Mouse (Mus musculus): ENCODE data around the gene Dab1.

Gene Dab1

DNA sequence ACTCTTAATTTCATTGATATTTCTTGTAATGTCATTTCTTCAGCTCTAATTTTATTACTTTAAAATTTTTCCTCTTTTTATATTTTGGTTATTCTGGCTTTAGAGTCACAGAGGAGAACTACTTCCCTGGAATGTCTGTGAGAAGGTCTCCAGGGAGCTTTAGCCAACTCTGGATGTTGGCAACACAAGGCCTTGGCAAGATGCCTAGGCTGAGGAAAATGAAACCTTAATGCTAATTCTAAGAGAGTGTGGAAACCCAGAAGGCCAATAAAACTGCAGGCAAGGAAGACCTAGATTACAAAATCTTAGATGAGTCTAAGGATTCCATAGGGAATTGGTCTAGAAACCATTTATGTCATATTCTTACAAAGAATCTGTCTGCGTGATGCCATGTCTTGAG lies 458.6 kb downstream of the Dab1 start:
- no peak for DNase-seq (ENCODE audit: extremely low read depth, low read depth)

DNA sequence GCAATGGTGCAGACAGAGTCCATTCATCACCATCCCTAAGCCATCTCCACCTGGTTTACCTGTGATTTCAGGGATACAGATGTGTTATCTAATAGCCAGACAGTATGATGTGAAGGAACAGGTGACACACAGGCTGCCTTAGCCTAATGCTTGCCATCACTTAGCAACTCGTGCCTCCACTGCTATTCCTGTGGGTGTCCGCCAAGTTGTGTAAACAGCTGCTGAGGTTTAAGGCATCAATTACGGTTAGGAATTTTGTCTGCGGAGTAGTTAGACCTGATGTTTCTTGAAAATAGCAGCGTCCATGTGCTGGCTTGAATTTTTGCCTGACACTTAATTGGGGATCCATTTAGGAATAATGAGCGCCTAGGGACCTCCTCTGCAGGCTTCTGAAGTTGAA lies 487.1 kb downstream of the Dab1 start:
- no peak for DNase-seq (ENCODE audit: extremely low read depth, low read depth)

DNA sequence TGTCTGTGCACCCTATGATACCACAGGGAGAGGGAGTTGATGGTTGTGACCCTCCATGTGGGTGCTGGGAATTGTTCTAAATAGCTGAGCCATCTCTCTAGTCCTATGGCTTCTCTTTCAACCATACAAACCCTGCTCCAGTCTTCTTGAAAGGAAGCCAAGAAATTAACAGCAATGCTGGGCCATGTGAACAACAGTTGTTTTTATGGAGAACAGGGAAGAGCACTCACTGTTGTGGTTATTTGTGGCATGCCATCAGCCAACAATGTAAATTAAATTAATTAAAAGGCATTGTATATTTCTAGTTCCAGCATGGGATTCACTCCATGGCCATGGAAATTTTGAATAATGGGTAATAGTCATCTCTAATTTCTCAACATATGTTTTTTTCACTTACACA lies 492.5 kb downstream of the Dab1 start:
- no peak for DNase-seq (ENCODE audit: extremely low read depth, low read depth)

DNA sequence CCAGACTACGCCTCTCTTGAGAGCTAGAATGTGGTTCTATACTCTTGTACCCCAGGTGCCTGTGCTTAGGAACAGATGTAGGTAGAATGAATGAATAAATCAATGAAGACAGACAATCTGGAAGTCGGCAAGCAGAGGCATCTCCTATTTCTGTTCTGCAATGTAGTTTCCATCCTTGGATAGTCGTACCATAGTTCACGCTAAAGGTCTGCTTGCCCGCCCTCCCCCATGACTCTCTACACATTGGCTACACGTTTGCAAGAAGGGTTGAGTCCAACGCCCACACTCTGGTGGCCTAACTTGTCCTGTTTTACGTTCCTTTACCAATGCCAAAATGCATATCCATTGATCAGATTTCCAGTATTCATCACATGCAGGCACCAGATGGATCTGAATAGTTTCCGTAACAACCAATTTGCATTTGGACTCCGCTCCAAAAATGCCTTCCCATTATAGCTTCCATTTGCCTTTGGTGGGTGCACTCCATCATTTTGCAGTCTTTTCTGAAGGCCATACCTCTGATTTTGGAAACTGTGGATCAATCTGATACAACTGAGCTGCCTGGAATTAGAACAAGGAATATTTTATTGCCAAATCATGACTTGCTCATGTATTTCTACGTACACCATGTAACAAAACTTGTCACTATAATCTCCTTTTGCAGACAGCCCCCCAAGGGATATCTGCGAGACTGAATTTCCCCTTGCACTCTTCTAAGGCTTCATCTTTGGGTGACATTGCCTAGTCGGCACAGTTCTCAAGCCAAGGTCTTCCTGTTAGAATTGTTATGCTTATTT lies 494.2 kb downstream of the Dab1 start:
- DNase-seq (ENCODE audit: extremely low read depth, low read depth), result no peak

DNA sequence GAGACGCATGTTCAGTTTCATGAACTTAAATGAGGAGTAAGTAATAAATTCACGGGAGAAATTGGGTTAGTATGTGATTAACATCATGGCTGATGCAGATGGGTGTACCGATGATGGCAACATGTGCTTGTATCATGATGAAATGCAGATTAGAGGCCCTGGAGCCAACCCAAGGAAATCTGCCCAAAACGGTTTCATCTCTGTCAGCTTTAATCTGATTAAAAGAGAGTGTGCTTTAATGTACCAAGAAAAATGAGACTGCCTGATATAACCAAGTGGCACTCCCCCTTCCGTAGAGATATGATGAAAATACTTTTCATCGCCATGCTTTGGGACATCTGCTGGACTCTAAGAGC lies 494.8 kb downstream of the Dab1 start:
- DNase-seq (ENCODE audit: extremely low read depth, low read depth), result no peak

DNA sequence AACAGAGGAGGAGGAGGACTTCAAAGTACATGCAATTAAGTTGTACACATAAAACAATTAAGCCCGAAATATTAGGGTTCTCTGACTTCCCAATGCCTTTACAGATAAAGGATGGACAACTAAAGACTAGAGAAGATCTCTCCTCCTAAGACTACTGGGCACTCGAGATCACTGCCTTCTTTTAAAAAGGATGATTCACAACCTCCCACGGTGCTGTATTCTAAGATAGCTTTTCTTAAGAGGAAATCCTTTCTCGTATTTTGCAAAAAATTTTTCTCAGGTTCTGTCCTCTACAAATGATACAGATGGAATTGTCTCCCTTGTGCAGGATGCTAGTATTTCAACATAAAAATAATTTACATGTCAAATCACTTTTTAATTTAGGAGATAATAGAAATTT lies 500.9 kb downstream of the Dab1 start:
- DNase-seq (ENCODE audit: extremely low read depth, low read depth), result no peak

DNA sequence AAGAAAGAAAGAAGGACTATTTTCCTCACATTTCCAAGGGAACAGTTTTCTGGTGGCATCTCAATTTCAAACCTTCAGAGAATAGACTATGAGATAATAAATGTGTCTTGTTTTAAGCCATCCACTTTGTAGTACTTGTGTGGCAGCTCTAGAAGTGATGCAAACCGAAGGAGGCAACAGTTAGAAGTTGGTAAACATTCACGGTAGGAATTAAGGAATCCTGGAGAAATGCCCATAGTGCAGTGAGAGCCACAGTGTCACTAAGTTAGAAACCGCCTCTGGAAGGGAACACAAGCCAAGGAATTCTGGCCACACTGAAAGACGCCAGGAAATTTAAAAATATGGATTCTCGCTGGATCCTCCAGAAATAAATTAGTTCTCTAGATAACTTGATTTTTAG lies 502.8 kb downstream of the Dab1 start:
- DNase-seq (ENCODE audit: extremely low read depth, low read depth), result no peak

DNA sequence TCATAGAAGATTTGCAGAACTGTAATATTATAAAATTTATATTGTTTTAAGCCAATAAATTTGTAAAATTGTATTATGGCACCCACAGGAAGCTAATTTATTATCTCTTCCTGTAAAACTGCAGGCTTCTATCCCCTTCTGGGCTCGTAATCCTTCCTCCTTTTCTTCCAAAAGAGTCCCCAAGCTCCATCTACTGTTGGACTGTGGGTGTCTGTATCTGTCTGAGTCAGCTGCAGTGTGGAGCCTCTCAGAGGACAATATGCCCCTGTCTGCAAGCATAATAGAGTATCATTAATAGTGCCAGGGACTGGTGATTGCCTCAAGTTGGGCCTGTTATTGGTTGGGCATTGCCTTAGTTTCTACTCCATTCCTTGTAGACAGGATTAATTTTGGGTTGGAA lies 503.2 kb downstream of the Dab1 start:
- no peak for DNase-seq (ENCODE audit: extremely low read depth, low read depth)

DNA sequence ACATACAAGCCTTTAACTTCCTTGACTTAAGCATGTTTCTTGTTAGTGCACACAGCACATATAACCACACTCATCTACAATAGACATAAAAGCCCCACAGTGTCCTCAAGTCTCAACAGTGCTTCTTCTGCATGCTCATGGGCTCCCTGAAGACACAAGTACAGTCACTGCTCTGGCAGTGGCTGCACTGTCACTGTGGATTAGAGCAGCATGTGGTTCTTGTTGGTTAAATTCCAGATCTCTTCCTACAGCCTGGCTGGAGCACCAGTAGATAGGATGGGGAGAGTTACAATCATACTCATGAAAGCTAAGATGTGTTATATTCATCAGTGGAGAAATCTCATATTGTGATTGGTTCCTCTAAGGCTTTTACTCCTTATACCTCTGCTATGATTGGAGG lies 534.5 kb downstream of the Dab1 start:
- DNase-seq (ENCODE audit: extremely low read depth, low read depth), result no peak

DNA sequence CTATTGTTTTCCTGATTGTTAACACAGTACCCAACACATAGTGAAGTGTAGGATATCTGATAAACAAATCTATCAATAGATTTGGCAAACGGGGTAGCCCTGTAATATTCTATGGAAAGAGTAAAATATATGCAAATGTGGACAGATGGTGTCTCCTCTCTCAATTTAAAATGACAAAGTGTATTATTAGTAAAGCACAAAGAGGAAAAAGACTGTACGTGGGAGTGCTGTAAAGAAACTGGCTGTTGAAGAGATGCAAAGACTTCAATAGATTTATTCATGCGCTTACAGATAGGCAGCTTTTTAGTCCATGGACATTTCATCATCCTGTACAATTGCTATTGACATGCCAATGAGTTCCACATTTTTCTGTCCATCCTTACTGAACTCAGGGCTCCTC lies 558.9 kb downstream of the Dab1 start:
- no peak for DNase-seq (ENCODE audit: extremely low read depth, low read depth)

DNA sequence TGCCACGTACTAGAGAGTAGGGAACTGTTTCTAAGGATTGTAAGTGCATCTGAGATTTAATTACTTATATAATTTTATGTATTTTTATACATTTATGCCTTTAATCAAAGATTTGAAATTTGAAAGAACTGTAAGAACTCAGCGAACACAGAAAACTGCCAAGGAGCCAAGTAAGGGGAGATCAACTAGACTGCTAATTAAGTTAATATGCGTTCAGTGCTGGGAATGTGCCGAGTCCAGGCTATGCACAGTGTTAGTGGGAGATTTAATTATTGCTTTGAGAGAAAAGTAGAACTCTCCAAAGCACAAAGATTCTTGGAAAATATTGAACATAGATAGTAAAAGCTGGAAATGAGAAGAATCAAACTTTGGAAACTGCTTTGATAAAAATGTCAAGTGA lies 567.2 kb downstream of the Dab1 start:
- no peak for DNase-seq (ENCODE audit: extremely low read depth, low read depth)

DNA sequence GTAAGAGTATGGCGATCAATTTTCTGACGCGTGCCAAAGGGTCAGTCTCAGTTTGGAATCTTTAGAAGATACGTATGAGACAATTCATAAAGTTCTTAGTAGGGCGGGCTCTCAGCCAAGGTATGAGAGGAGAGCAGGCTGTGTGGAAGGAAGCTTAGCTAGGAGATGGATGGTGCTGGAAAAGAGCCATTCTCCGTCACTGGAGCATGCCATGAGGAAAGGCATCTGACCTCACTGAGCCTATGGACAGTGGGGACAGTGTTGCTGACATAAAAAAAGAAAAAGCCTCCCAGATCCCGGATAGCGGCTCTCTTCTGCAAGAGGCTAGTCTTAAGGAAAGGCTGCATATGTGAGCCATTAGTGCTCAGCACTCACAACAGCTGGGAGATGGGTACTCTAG lies 579.5 kb downstream of the Dab1 start:
- DNase-seq (ENCODE audit: extremely low read depth, low read depth), result no peak

DNA sequence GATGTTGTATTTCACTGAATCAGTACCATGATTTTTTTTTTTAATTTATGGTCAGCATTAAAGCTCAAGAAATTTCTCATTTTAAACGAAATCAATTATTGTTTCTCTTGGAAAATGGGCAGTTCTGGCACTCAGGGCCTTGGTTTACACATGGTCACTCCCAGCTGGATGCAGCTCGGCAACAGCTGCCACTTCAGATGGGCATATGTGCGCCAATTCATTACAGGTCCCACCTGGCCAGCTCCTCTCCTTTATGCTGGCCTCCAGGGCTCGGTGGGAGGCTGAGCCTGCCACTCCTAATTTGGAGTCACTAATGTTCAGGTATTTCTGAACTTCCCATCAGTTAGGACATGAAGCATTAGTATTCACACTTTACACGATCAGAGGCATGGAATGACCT lies 582.5 kb downstream of the Dab1 start:
- no peak for DNase-seq (ENCODE audit: extremely low read depth, low read depth)

DNA sequence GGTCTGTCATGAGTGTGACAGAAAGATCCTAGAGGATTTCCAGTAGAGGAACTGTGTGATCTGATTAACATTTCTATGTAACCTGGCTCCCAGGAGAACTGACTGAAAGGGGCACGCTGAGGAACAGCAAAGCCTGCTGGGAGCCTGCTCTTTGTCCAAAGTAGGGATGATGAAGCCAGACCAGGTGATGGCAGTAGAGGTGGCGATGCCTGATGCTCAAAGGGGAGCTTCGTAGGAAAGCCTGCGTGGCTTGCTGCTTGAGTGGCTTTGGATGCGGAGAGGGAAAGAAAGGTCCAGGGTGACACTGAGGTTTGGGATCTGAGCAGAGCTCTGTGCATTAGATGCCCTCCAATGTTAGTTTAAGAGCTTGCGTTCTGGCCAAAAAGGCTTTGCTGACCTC lies 584.9 kb downstream of the Dab1 start:
- no peak for DNase-seq (ENCODE audit: extremely low read depth, low read depth)

DNA sequence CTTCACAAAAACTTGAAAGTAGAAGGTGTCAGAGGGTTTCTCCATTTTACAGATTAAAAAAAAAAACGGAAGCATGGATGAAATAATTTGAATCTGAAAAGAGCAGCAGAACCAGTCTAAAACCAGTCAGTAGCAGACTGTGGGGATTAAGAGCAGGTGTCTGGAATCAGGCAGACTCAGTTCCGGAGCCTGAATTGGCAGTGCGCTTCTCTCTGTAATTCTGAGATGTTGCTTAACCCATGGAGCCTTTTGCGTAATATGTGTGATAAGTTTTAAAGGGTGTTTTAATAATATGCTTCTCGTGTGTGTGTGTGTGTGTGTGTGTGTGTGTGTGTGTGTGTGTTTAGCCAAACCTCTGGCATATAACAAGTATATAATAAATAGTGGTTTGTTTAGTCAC lies 587.5 kb downstream of the Dab1 start:
- no peak for DNase-seq (ENCODE audit: extremely low read depth, low read depth)

DNA sequence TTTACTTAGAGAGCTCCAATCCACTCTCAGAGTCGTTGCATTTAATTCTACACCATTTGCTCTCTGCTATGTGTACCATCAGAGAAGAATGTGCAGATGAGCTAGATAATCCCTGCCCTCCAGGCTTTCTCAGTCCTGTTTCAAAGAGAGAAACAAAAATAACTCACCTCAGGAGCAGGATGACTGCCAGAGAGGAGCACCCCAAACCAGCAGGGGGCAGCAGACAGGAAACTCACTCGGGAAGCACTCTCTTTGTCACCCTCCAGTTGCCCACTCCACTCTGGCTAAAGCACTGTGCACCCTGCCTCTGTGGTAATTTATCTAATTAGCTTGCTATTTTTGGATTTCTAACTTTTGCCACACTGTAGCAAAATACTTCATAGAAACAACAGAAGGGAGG lies 589.9 kb downstream of the Dab1 start:
- no peak for DNase-seq (ENCODE audit: extremely low read depth, low read depth)

DNA sequence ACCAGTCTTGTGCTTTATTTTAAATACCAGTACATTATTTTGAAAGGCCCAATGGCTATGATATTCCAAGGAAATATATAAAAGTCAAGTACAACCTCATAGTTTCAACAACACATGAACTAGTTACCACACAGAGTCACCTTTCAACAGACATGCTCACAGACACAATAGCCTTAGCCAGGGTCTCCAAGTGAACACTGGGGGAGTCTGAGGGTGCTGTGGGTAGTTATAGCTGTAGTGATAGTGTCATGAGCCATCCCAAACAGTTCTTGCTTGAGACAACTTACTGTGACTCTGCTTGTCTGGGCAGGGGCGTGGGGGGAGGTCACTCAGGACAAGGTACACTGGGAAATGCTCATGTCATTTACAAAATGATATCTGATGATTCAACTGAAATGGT lies 591.6 kb downstream of the Dab1 start:
- DNase-seq (ENCODE audit: extremely low read depth, low read depth), result no peak

DNA sequence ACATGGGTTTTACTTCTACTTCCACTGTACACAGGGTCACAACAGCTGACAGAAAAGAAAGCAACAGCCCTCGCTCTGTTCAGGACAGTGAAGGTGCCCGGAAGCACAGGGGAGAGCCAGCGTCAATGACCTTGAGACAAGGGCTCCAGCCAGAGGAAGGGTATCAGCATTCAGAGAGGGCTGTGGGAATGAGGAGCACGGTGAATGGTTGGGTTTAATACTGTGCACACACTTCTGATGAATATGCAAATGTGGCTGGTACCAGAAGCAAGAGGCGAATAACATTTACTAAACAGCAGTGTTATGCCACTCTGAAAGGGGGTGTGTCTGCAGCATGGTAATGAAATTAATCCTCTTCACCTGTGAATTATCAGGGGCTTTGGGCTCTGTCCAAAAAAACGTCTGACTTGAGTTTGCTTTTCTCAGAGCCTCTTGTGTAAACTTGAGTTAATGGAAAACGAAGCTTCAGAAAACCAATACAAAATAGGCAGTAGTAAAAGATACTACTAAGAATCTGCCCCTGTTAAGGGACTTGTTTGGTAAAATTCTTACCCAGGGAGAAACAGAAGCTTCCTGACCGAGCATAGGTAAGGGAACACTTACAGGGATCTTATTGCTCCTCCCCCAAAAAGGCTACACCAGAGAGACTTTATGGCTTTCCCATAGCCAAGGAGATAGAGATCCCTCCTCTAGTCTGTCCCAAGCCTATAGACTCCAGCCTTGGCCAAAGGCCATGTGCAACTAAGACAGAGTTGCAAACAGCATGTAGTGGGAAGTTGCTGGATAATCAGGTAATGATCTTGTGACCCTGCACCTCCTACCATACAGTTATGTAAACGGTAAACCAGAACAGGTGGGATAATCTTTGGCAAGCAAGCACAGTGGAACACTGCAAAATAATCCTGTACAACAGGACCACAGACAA lies 592.6 kb downstream of the Dab1 start:
- DNase-seq (ENCODE audit: extremely low read depth, low read depth), result no peak

DNA sequence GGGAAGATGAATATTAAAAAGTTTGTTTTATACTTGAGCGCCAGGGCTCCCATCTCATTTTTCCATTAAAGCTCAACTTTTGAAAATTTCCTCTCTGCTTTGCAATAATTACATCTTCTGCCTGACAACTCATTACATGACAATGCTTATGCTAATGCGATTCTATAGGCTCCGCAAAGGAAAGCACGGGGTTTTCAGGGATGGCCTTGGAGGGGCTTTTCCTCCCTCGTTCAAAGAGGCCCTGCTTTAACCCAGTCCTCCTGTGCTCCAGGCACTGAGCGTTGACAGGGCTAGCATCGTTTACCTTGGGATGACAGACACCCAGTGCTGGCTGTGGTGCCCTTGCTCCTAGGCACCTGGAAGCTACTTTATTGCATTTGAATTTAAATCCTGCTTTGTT lies 595.6 kb downstream of the Dab1 start:
- no peak for DNase-seq (ENCODE audit: extremely low read depth, low read depth)

DNA sequence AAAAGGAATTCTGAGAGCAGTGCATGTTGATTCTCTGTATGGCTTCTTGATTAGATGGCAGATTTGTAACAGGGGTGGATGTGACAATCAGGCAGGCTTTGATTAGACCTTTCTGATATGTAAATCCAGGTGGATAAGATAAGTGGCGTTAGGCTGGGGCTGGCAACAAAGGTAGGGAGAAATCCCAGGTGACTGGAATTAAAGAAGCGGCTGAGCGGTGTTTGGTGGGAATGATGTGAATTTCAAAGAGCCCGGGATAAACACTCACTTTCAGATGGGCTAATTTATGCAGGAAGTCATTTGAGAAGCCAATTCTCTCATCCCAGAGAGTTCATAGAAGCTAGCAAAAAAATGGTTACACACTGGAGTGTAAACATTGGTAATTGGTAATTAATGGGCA lies 598.2 kb downstream of the Dab1 start:
- DNase-seq (ENCODE audit: extremely low read depth, low read depth), result no peak

DNA sequence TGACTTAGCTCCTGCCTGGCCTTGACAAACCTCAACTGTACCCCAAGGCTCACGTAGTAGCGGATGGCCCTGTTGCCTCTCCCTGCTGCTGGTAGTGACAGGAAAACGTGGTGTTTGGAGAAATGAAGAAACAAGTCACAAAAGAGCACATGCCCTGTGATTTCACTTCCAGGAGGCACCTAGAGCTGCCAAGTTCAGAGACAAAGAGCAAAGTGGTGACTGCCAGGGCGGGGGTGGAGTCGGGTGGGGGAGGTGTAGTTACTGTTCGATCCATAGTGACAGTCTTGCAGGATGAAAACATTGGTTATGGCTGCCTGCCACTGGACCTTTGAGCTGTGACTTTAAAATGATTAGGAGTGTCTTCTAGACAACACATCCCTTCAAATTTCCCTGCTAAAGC lies 599.6 kb downstream of the Dab1 start:
- DNase-seq (ENCODE audit: extremely low read depth, low read depth), result no peak

DNA sequence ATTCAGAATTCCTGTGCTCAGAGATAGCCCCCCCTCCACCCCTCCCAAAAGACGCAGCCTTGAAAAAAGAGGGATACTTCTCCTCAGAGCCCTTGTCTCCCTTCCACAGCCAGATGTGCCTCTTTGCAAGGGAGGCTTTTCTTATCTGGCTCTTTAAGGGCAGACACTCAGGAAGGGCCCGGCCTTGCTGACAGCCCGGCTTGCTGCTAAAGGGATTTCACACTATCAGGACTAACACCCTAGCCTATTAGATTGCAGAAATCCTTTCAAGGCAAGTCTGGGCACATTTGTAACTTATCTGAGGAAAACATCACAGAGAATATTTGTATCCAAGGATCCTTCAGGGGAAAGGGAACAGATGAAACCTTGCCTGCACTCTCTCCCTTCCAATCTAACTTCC lies 600.9 kb downstream of the Dab1 start:
- DNase-seq (ENCODE audit: extremely low read depth, low read depth), result no peak

DNA sequence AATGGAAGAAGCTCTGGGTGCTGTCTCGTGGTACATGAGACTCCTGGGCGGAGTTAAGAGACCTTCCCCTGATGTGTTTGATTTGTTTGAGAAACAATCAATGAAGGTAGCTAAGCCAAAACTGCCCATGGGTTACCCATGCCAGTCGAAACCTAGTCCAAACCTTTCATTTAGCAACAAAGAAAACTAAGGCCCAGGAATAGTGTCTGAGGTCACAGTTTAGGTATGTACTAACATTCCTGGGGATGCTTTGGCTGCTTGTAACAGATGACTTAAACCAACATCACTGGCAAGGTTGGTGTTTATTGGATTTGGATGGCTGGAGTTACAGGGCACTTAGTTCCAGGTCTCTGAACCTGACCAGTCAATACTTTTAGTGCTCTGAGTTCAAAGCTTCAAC lies 610.1 kb downstream of the Dab1 start:
- no peak for DNase-seq (ENCODE audit: extremely low read depth, low read depth)
